Mouse (Mus musculus) testis, postnatal 14 days (tissue): Measurements from ENCODE around the gene Ttc34.

Experiments used
- DNase-seq: peaks from one replicate; pipeline ENCODE4 v3.0.0; 2021; ENCODE audit warnings: low spot score

Ttc34 gene

GRCm38 (mm10) chr4:154897676-154898465, 60.6 kb downstream of the Ttc34 start:
- DNase-seq: no peak

GRCm38 (mm10) chr4:154898506-154899446, 61.5 kb downstream of the Ttc34 start, which contains the start of gene Fam213b:
Gene Fam213b, minus strand, starts transcription at chr4:154899135.
- peak; percentile 60 for DNase-seq

- no peak for DNase-seq
Measured at GRCm38 (mm10) chr4:154902371-154902770, 65.1 kb downstream of the Ttc34 start.

- DNase-seq: peak; percentile 74
Measured at GRCm38 (mm10) chr4:154904185-154905071, 67.2 kb downstream of the Ttc34 start.

- DNase-seq: no peak
Measured at GRCm38 (mm10) chr4:154907833-154908232, 70.6 kb downstream of the Ttc34 start.

- DNase-seq: no peak
Measured at GRCm38 (mm10) chr4:154908490-154908889, 71.2 kb downstream of the Ttc34 start.

GRCm38 (mm10) chr4:154910606-154911522, 73.6 kb downstream of the Ttc34 start:
- DNase-seq: no peak

- DNase-seq: no peak
Measured at GRCm38 (mm10) chr4:154911644-154912043, 74.4 kb downstream of the Ttc34 start.

GRCm38 (mm10) chr4:154913845-154914244, 76.6 kb downstream of the Ttc34 start:
- DNase-seq: no peak

GRCm38 (mm10) chr4:154914252-154914651, 77.0 kb downstream of the Ttc34 start:
- no peak for DNase-seq

GRCm38 (mm10) chr4:154914707-154915106, 77.4 kb downstream of the Ttc34 start:
- DNase-seq: no peak

- DNase-seq: no peak
Measured at GRCm38 (mm10) chr4:154915286-154915685, 78.0 kb downstream of the Ttc34 start.

GRCm38 (mm10) chr4:154916662-154917061, 79.4 kb downstream of the Ttc34 start:
- no peak for DNase-seq
